Mouse (Mus musculus) T-helper 17 cell (primary cell): ENCODE measurements around the gene Mif4gd.

Source experiments
- in situ Hi-C, 2 experiments: fragments of 300-600 bp; cut with MboI, MseI; formaldehyde crosslinking; loops; 1 replicate in 1 of 2; 2 replicates in 1 of 2; pipeline ENCODE4 v1.15.1; 2025; ENCODE audit warnings: high pct_unique_total_duplicates in 2 of 2

Mif4gd gene

GRCm38 (mm10) chr11:115612410-115613137 is at the start of gene Mif4gd:
TSS of gene Mif4gd (minus strand) at chr11:115612969.
- in situ Hi-C loops = loop anchor here in 1 of 2 experiments (10.0 kb wide), 1 partner anchor 202 kb away; the partner anchor contains the start of genes Caskin2 and Tsen54

GRCm38 (mm10) chr11:115660376-115660775 is 47.6 kb upstream of the Mif4gd start:
- in situ Hi-C loops = no loop called here

GRCm38 (mm10) chr11:115658521-115658920 is 45.8 kb upstream of the Mif4gd start:
- in situ Hi-C loops = no loop called here

- in situ Hi-C loops = no loop called here
Observed at GRCm38 (mm10) chr11:115654128-115654527, 41.4 kb upstream of the Mif4gd start.

GRCm38 (mm10) chr11:115653194-115653593 is 40.4 kb upstream of the Mif4gd start:
- in situ Hi-C loops = no loop called here

- in situ Hi-C loops = no loop called here
Observed at GRCm38 (mm10) chr11:115651680-115652079, 38.9 kb upstream of the Mif4gd start.

- in situ Hi-C loops = loop anchor here (5.0 to 25.0 kb wide), 5 partner anchors 45 to 1663 kb away; partner anchors contain the start of genes Jmjd6 (in 1 of the 2), Mettl23 (in 1 of the 2) and Mxra7 (in 1 of the 2)
Observed at GRCm38 (mm10) chr11:115649706-115650105, 36.9 kb upstream of the Mif4gd start.

- in situ Hi-C loops = loop anchor here (5.0 to 25.0 kb wide), 5 partner anchors 47 to 1665 kb away; partner anchors contain the start of genes Jmjd6 (in 1 of the 2), Mettl23 (in 1 of the 2) and Mxra7 (in 1 of the 2)
Observed at GRCm38 (mm10) chr11:115647459-115647858, 34.7 kb upstream of the Mif4gd start.

- in situ Hi-C loops = loop anchor here (5.0 to 25.0 kb wide), 5 partner anchors 48 to 1666 kb away; partner anchors contain the start of genes Jmjd6 (in 1 of the 2), Mettl23 (in 1 of the 2) and Mxra7 (in 1 of the 2)
Observed at GRCm38 (mm10) chr11:115646439-115646838, 33.7 kb upstream of the Mif4gd start.

- in situ Hi-C loops = loop anchor here (5.0 to 25.0 kb wide), 5 partner anchors 49 to 1667 kb away; partner anchors contain the start of genes Jmjd6 (in 1 of the 2), Mettl23 (in 1 of the 2) and Mxra7 (in 1 of the 2)
Observed at GRCm38 (mm10) chr11:115645498-115645897, 32.7 kb upstream of the Mif4gd start.

- in situ Hi-C loops = loop anchor here (5.0 to 25.0 kb wide), 4 partner anchors 50 to 1668 kb away; partner anchors contain the start of genes Caskin2 (in 1 of the 2), Jmjd6 (in 1 of the 2), Mettl23 (in 1 of the 2) and Mxra7 (in 1 of the 2)
Observed at GRCm38 (mm10) chr11:115644308-115644707, 31.5 kb upstream of the Mif4gd start.

GRCm38 (mm10) chr11:115643265-115643664 is 30.5 kb upstream of the Mif4gd start:
- in situ Hi-C loops = loop anchor here (5.0 to 25.0 kb wide), 4 partner anchors 52 to 1669 kb away; partner anchors contain the start of genes Caskin2 (in 1 of the 2), Jmjd6 (in 1 of the 2), Mettl23 (in 1 of the 2) and Mxra7 (in 1 of the 2)

GRCm38 (mm10) chr11:115642705-115643104 is 29.9 kb upstream of the Mif4gd start:
- in situ Hi-C loops = loop anchor here (5.0 to 25.0 kb wide), 4 partner anchors 52 to 1670 kb away; partner anchors contain the start of genes Caskin2 (in 1 of the 2), Jmjd6 (in 1 of the 2), Mettl23 (in 1 of the 2) and Mxra7 (in 1 of the 2)

GRCm38 (mm10) chr11:115641664-115642036 is 28.9 kb upstream of the Mif4gd start:
- in situ Hi-C loops = loop anchor here (5.0 to 25.0 kb wide), 4 partner anchors 53 to 1671 kb away; partner anchors contain the start of genes Caskin2 (in 1 of the 2), Jmjd6 (in 1 of the 2), Mettl23 (in 1 of the 2) and Mxra7 (in 1 of the 2)

- in situ Hi-C loops = loop anchor here (5.0 to 25.0 kb wide), 4 partner anchors 54 to 1671 kb away; partner anchors contain the start of genes Caskin2 (in 1 of the 2), Jmjd6 (in 1 of the 2), Mettl23 (in 1 of the 2) and Mxra7 (in 1 of the 2)
Observed at GRCm38 (mm10) chr11:115640978-115641663, 28.4 kb upstream of the Mif4gd start.

- in situ Hi-C loops = loop anchor here (5.0 to 25.0 kb wide), 4 partner anchors 54 to 1672 kb away; partner anchors contain the start of genes Caskin2 (in 1 of the 2), Jmjd6 (in 1 of the 2), Mettl23 (in 1 of the 2) and Mxra7 (in 1 of the 2)
Observed at GRCm38 (mm10) chr11:115640311-115640828, 27.6 kb upstream of the Mif4gd start.

- in situ Hi-C loops = loop anchor here (25.0 kb wide), 2 partner anchors 1198 to 1673 kb away; partner anchors contain the start of genes Jmjd6 (in 1 of the 2), Mettl23 (in 1 of the 2) and Mxra7 (in 1 of the 2)
Observed at GRCm38 (mm10) chr11:115639540-115639939, 26.8 kb upstream of the Mif4gd start.

- in situ Hi-C loops = loop anchor here (25.0 kb wide), 2 partner anchors 1199 to 1674 kb away; partner anchors contain the start of genes Jmjd6 (in 1 of the 2), Mettl23 (in 1 of the 2) and Mxra7 (in 1 of the 2)
Observed at GRCm38 (mm10) chr11:115638498-115639409, 26.0 kb upstream of the Mif4gd start.

- in situ Hi-C loops = loop anchor here (25.0 kb wide), 2 partner anchors 1200 to 1675 kb away; partner anchors contain the start of genes Jmjd6 (in 1 of the 2), Mettl23 (in 1 of the 2) and Mxra7 (in 1 of the 2)
Observed at GRCm38 (mm10) chr11:115636960-115637359, 24.2 kb upstream of the Mif4gd start.
